Mouse (Mus musculus) lung, adult 2 months (tissue): ENCODE results near the gene Vtn. TPM values are rescaled to one million over a fixed set of nuclear protein-coding genes. Genes with fewer than 3 reads are reported as not detected.

ENCODE experiments used
- DNase-seq: peaks from one replicate; pipeline ENCODE4 v3.0.0; 2022
- H3K4me1 ChIP-seq: fragments of 200-500 bp; 2 replicates; pipeline ENCODE4 v1.6.1; 2011; ENCODE audit warnings: low read length; ENCODE audit not compliant: control insufficient read depth, insufficient read depth
- H3K4me3 ChIP-seq: fragments of 200-500 bp; replicated peaks from 2 replicates; pipeline ENCODE3; 2011; ENCODE audit warnings: low read depth, mild to moderate bottlenecking, control low read depth, low read length; ENCODE audit errors: extremely low read depth
- CTCF ChIP-seq: fragments of 200-500 bp; IDR thresholded peaks from 2 replicates; pipeline ENCODE4 v1.5.1; 2011; ENCODE audit warnings: mild to moderate bottlenecking, low read length, control low read depth; ENCODE audit not compliant: insufficient read depth
- POLR2A ChIP-seq: fragments of 200-500 bp; IDR thresholded peaks from 2 replicates; pipeline ENCODE4 v1.6.1; 2011; ENCODE audit warnings: low read depth, mild to moderate bottlenecking, control low read depth, low read length, borderline replicate concordance; ENCODE audit errors: extremely low read depth
- WGBS: fragments of 180-500 bp; shearing (Covaris S2); methylation state at CpG from one replicate; pipeline ENCODE4 v1.1.7; 2018; 5-methylcytosine and 5-hydroxymethylcytosine counted together
- polyA plus RNA-seq: library from polyadenylated mRNA; depleted of rRNA; stranded (reverse); fragments of >200 nt; gene quantifications from 2 replicates; pipeline ENCODE4 v1.2.3, GENCODE M21; 2012; rRNA removed

Vtn gene
- 25.0 and 30.8 TPM in 2 replicates for polyA plus RNA-seq

DNA sequence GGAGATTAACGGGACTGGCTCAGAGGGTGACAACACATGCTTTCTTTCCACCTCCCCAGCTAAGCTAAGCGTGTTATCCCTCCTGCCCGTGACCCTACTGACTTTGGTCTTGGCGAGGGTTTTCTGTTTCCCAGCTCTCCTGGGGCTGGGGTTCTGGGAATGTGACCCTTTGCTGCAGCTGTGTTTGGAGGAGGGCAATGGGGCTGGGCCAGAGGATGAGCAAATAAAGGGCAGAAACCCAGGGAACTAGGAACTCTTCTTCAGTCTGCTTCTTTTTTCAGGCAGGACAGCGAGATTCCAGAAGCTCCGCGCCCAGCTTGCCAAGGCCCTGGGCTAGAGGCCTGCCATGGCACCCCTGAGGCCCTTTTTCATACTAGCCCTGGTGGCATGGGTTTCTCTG lies at the start of gene Vtn:
TSS of gene Vtn (plus strand) at position 88 of the 400 bp plus-strand sequence.
- no peak within 1 kb of the TSS for H3K4me3 ChIP-seq
- WGBS = 55% methylated on average over 7 of the region's 7 CpGs

DNA sequence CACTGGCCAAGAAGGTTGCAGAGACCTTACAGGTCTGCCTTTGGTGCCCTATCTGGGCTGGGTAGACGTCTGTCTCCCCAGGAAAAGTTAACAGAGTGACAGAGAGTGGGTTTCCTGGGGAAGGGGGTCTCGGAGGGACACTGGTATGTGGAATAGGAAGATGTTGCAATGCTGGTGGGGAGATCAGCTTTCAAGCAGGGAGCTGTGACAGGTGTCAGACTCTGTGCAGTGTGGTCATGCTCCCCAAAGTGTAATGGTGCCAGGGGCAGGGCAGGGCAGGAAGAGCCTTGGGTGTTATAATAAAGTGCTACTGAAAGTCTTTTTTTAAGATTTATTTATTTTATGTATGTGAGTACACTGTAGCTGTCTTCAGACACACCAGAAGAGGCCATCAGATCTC lies 48.6 kb upstream of the Vtn start:
- TF ChIP-seq POLR2A = no peak
- no peak for TF ChIP-seq CTCF
- WGBS = 46% methylated on average over 2 of the region's 2 CpGs
- DNase-seq = no peak
- Histone ChIP-seq H3K4me1 (no peaks in the 10 kb centered on the region), H3K4me3 (no peak overlapping the region)

More for the DNA sequence above, at the start of gene Vtn:
- 0 out of 2 replicates have a peak, but pooled peaks have one; percentile 9 for TF ChIP-seq POLR2A
- TF ChIP-seq CTCF = no peak
- no peak for DNase-seq
- peaks cover 5% of the 10 kb centered on the region; the same call in 1 of the 2 replicates for H3K4me1 ChIP-seq

DNA sequence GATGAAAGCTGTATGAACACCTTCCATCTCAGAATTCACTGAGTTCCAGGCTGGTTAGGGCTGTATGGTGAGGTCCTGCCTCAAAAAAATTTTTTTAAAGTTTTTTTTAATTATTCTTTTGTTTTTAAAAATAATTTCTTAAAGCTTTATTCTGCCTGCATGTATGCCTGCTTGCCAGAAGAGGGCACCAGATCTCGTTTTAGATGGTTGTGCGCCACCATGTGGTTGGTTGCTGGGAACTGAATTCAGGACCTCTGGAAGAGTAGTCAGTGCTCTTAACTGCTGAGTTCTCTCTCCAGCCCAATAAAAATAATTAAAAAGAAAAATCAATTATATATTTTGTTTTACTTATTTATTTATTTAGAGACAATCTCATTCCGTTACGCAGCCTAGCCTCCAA lies 45.2 kb upstream of the Vtn start:
- Histone ChIP-seq H3K4me1 (no peaks in the 10 kb centered on the region), H3K4me3 (no peak overlapping the region)
- 24% methylated on average over 4 of the region's 4 CpGs for WGBS
- peak; percentile 58 for DNase-seq
- peak; percentile 92 for TF ChIP-seq CTCF
- no peak for TF ChIP-seq POLR2A

DNA sequence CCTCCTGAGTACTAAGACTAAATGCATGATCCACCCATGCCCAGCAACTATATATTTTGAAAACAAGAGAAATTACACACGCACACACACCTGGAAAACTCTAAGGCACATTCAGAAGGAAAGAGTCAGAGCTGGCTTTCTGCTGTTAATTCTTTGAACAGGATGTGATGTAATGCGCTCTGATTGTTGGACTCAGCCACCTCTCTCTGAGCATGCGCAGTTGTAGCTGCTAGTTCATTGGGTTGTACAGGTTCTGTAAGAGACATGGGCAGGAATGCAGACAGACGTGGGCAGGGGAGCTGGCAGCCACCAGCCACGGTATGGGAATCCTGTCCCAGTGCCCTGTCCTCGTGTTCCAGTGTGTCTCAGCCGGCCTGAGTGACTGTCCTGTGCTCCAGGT lies 44.6 kb upstream of the Vtn start:
- Histone ChIP-seq H3K4me1 (no peaks in the 10 kb centered on the region), H3K4me3 (no peak overlapping the region)
- WGBS = 59% methylated on average over 7 of the region's 7 CpGs
- TF ChIP-seq POLR2A = no peak
- no peak for TF ChIP-seq CTCF
- DNase-seq = no peak

DNA sequence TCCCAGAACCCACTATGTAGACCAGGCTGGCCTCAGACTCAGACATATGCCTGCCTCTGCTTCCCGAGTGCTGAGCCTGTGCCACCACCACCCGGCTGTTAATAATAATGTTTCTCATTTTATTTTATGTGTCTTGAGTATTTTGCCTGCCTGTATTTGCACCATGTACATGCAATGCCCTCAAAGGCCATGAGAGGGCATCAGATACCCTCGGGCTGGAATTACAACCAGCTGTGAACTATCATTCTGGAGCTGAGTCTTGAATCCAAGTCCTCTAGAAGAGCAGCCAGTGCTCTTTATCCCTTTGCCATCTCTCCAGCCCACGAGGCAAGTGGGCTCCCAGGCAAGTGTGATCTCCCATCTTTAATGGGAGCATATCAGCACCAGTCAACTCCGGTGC lies 43.6 kb upstream of the Vtn start:
- WGBS = 19% methylated on average over 5 of the region's 5 CpGs
- peak; percentile 58 for DNase-seq
- Histone ChIP-seq H3K4me1 (no peaks in the 10 kb centered on the region), H3K4me3 (no peak overlapping the region)
- TF ChIP-seq POLR2A (no peak), CTCF (no peak; the same call in 1 of the 2 replicates)

DNA sequence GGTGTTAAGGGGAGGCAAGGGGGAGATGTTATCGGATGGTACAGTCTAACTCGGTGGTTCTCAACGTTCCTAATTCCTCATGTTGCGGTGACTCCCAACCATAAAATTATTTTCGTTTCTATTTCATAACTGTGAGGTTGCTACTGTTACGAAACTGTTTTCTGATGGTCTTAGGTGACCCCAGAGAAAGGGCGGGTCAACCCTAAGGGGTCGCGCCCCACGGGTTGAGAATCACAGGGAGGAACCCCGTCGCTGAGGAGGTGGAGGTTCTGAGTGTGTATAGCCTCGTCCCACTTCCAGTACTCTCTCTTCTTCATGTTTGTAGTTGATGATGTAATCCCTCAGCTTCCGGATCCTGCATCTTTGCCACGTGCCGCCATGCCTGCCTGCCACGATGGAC lies 40.2 kb upstream of the Vtn start:
- DNase-seq = no peak
- Histone ChIP-seq H3K4me3 (no peak overlapping the region), H3K4me1 (no peaks in the 10 kb centered on the region)
- no peak for TF ChIP-seq POLR2A
- TF ChIP-seq CTCF = no peak
- 71% methylated on average over 17 of the region's 17 CpGs for WGBS

DNA sequence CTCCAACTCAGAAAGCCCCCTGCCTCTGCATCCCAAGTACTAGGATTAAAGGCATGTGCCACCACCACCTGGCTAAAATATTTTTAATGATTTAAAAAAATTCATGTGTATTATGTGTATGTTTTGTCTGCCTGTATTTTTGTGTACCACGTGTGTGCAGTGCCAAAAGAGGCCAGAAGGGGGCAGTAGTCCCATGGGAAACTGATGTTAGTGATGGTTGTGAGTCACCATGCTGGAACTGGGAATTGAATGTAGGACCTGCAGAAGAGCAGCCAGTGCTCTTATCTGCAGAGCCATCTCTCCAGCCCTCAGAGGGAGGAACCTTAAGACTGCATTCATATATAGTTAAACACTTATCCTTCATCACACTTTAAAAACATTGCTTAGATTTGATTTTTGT lies 37.0 kb upstream of the Vtn start:
- TF ChIP-seq CTCF (no peak), POLR2A (no peak)
- DNase-seq = no peak
- Histone ChIP-seq H3K4me1 (no peaks in the 10 kb centered on the region; the same call in 1 of the 2 replicates), H3K4me3 (no peak overlapping the region)
- 76% methylated on average over 1 of the region's 1 CpGs for WGBS

DNA sequence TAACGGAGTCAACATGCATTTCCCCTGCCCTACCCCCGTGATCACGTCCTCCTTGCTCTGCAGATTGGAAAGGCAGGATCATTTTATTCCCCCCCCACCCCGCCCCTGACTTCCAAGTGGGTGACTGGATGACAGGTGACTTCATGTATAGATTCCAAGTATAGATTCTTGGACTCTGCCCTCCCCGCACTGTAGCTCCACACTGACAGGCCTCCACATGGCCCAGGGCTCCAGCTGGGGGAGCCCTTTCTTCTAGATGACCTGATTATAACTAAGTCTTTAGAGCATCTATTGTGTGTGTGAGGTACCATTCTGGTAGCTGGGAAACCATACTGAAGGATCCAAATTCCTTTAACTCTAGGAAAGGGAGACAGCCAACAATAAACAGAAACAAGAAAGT lies 36.2 kb upstream of the Vtn start:
- no peaks in the 10 kb centered on the region; the same call in 1 of the 2 replicates for H3K4me1 ChIP-seq
- no peak overlapping the region for H3K4me3 ChIP-seq
- TF ChIP-seq POLR2A (no peak), CTCF (no peak)
- no peak for DNase-seq
- WGBS = 87% methylated on average over 5 of the region's 5 CpGs

DNA sequence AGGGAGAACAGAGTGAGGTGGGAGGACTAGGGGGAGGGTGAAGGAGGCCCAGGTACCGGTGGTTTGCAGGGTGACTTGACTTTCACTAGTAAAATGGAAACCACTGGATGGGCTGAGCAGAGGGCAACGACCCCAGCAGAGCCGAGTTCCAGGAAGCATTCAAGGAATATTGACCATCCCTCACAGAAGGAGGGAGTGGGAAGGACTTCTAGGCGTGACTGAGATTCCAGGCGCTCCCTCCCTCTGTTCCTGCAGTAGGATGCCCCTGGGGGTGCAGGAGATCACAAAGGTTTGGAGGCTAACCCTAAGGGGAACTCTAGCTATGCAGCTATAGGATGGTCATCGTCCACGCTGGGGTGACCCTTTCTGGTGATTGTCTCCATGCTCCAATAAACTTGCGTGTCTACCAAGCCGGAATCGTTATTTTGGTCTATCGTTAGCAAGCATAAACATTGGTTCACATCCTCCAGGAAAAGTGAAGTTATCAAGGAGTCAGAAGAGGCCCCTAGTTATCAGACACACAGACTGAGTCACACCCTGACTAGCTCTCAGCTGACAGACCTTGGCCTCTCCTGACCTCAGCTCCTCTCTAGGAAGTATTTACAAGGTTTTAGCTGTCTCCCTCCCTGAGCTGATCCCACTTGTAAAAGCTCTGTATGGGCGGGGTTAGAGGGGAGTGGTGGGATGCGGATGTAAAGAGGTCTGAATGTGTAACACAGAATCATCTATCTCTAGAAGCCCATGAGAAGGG lies 35.4 kb upstream of the Vtn start:
- H3K4me3 ChIP-seq = no peak overlapping the region
- 52% methylated on average over 13 of the region's 13 CpGs for whole genome bisulfite sequencing
- DNase-seq = no peak
- no peaks in the 10 kb centered on the region; the same call in 1 of the 2 replicates for H3K4me1 ChIP-seq
- TF ChIP-seq POLR2A (no peak), CTCF (no peak)

DNA sequence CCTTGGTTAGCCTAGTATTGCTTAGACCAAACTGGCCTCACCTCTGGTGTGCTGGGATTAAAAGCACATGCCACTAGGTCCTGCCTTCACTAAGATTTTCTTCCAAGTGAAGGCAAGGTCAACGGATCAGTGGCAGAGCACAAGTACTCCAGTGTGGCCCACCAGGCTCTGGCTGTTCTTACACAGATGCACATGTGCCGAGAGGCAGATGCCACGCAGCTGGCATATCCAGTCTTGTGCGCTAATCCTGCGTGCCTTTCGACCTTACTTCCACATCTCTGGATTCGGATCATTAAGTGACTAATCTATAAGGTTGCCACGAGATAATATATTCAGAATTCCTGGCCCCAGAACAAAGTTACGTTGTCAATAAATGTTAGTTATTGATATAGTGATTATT lies 33.8 kb upstream of the Vtn start:
- DNase-seq = no peak
- no peak for TF ChIP-seq CTCF
- 30% methylated on average over 9 of the region's 9 CpGs for WGBS
- H3K4me3 ChIP-seq = peak overlapping the region; percentile 84
- H3K4me1 ChIP-seq = no peaks in the 10 kb centered on the region; the same call in 1 of the 2 replicates
